In the genomic region with DNA sequence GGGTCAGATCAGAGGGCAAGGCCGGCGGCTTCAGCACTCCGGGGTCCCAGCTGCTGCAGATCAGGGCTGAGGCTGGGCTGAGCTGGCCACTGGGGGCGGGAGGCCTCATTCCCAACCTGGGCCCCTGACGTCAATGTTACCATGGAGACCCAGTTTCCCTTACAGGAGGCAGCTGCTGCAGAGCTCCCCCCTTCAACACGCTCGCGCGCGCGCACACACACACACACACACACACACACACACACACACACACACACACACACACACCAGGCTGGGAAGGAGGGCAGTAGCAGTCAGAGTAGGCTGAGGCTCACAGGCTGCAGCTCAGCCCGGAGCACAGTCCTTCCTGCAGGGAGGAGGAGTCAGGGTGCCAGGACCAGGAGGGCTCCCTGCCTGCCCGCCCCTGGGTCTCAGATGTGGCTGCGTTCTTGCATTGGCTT, we compare ENCODE assay signal across 8 mouse cellular contexts. TPM values are rescaled to one million over a fixed set of nuclear protein-coding genes. Genes with fewer than 3 reads are reported as not detected.
DNase-seq lines count a peak whose midpoint lies in the region; ATAC-seq lines count a peak whose summit lies in the region.

No protein-coding gene starts in this region.

- peak; percentile 87 for ATAC-seq in intestine, embryonic 15.5 days
- no peak for ATAC-seq in erythroblast, adult 5-6 weeks (replicated peaks; ENCODE audit: low FRiP score, poor library complexity, severe bottlenecking)

- peak overlapping the region; percentile 61 for H3K4me2 ChIP-seq in intestine, embryonic 15.5 days (replicated peaks)

- peak overlapping the region; percentile 36; the same call in 1 of the 2 replicates for H3K27ac ChIP-seq in intestine, embryonic 15.5 days

- WGBS in intestine, embryonic 15.5 days, result 0% methylated on average over 8 of the region's 14 CpGs

- H3K4me3 ChIP-seq in intestine, embryonic 15.5 days (replicated peaks), result peak overlapping the region; percentile 18
- peak overlapping the region; percentile 89 for H3K4me3 ChIP-seq in megakaryocyte, embryonic 14.5 days (replicated peaks)

- H3K4me1 ChIP-seq in intestine, embryonic 15.5 days (replicated peaks), result peaks cover 13% of the 10 kb centered on the region
- H3K4me1 ChIP-seq in megakaryocyte, embryonic 14.5 days, result peaks cover 50% of the 10 kb centered on the region

- H3K9ac ChIP-seq in intestine, embryonic 15.5 days, result peak overlapping the region; percentile 36

- H3K36me3 ChIP-seq in intestine, embryonic 15.5 days, result no peaks in the 10 kb centered on the region
- H3K36me3 ChIP-seq in megakaryocyte, embryonic 14.5 days (replicated peaks; ENCODE audit: low read length), result peaks cover 3% of the 10 kb centered on the region

- peak; percentile 80 for DNase-seq in adrenal gland, postnatal 10 days
- DNase-seq in embryo, embryonic 10 days (ENCODE audit: low spot score), result peak; percentile 92
- peak; percentile 96 for DNase-seq in heart, adult 11 months
- peak; percentile 52 to 92 for DNase-seq in left cerebral cortex, adult 8-10 months (ENCODE audit: low spot score in 2 of 2)
- peak; percentile 93 for DNase-seq in right cerebral cortex, adult 18-20 months

- no peaks in the 10 kb centered on the region for H3K27me3 ChIP-seq in intestine, embryonic 15.5 days (replicated peaks)
- no peaks in the 10 kb centered on the region for H3K27me3 ChIP-seq in megakaryocyte, embryonic 14.5 days (replicated peaks)

- H3K9me3 ChIP-seq in intestine, embryonic 15.5 days, result no peaks in the 10 kb centered on the region
- no peaks in the 10 kb centered on the region for H3K9me3 ChIP-seq in megakaryocyte, embryonic 14.5 days

RNA-seq across cellular contexts. Expression of a gene that starts 27.7 kb away (rescaled TPM):
- 1 to 10 TPM; 4.9 to 5.1 TPM for total RNA-seq in adrenal gland, postnatal 10 days (2021)
- polyA plus RNA-seq in intestine, embryonic 15.5 days (2015; fragmentation: Nextera tagmentation; extraction: Ambion mirVana), result 4.1 and 4.2 TPM in 2 replicates
- total RNA-seq in left cerebral cortex, adult 8-10 months (2022), result 1 to 10 TPM; 2.8 to 5.6 (median 4.7) TPM
- 36.0 and 76.6 TPM in 2 replicates for polyA plus RNA-seq in megakaryocyte, embryonic 14.5 days (2012; ENCODE audit: insufficient read depth, low replicate concordance)
- 16.1 and 19.6 TPM in 2 replicates for total RNA-seq in erythroblast, adult 5-6 weeks (2015; ENCODE audit: low replicate concordance)
- 19.0 and 19.8 TPM in 2 replicates for total RNA-seq in erythroblast, adult 5-6 weeks (2017; ENCODE audit: low replicate concordance)
